Mouse (Mus musculus): ENCODE data around the gene Usp17la. TPM values are rescaled to one million over a fixed set of nuclear protein-coding genes. Genes with fewer than 3 reads are reported as not detected.
"Not testable (repeated sequence)": the region's sequence is repeated elsewhere in the genome, so short reads cannot be mapped to it uniquely, and the experiment has no call there.

Usp17la gene
- not detected for total RNA-seq (2021)
- long read RNA-seq, experiment 1: 0 reads
- long read RNA-seq, experiment 2: 0 reads

GRCm38 (mm10) chr7:104856709-104857108, at the start of gene Usp17la:
Gene Usp17la, plus strand, starts transcription at chr7:104857009.
- intact Hi-C loops (cut with DNase I); H3K4me3 ChIP-seq; DNase-seq; H3K27ac ChIP-seq: not testable (repeated sequence)

GRCm38 (mm10) chr7:104810335-104810734, 46.5 kb upstream of the Usp17la start:
- H3K27ac ChIP-seq; DNase-seq; intact Hi-C loops (cut with DNase I); H3K4me3 ChIP-seq: not testable (repeated sequence)

GRCm38 (mm10) chr7:104842503-104842902, 14.3 kb upstream of the Usp17la start, which contains the start of gene Usp17lb:
Gene Usp17lb, minus strand, starts transcription at chr7:104842603.
- TF ChIP-seq CTCF (IDR thresholded peaks at IDR 0.05): no peak
- intact Hi-C loops (cut with DNase I): no loop called here
- no peak for DNase-seq
- Histone ChIP-seq H3K4me3 (no peak within 1 kb of the TSS), H3K27ac (no peak within 1 kb of the TSS)

- H3K27ac ChIP-seq: no peak overlapping the region
- DNase-seq: no peak
- intact Hi-C loops (cut with DNase I): no loop called here
- TF ChIP-seq CTCF (IDR thresholded peaks at IDR 0.05): no peak
- no peak overlapping the region for H3K4me3 ChIP-seq
Observed at GRCm38 (mm10) chr7:104843731-104844287, 13.0 kb upstream of the Usp17la start.

DNA sequence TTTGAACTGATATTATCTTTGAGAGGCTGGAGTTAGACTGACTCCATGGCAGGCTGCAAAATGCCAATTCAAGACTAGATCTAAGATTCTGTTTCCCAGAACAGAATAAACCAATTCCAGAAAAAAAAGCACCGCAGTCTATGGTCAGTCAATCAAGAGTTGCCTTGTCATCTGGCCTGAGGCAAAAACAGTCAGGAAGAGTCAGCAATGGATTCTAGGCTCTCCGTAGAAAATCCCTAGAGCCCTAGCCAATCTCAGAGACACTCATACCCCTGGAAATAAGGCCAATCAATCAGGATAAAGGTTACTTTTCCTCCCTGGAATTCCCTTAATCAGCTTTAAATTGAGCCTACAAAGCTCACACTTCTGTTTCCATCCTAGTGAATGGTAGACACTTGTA, 5.3 kb upstream of the Usp17la start:
- intact Hi-C loops (cut with DNase I); DNase-seq; H3K27ac ChIP-seq; H3K4me3 ChIP-seq: not testable (repeated sequence)

DNA sequence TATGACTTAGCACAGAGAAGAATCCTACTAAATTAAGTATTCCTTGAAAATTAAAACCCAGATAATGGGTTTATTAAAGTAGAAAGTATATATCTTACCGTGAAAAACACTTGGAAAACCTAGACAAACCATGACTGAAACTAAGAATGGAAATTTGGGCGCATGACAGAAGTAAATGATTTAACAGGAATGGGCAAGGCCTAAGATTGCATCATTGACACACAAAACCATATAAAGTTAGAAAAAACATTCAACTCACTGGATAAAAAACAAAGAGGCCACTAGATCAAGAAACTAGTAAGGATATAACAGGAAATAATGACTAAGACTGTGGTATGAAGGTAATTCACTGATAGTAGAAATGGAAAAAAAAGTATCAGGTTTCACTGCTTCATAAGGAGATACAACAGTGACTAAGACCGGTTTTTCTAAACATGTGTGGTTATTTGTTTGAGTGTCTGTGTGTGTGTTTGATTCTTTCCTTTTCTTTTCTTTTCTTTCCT, 1.5 kb upstream of the Usp17la start:
- H3K4me3 ChIP-seq: no peak overlapping the region
- DNase-seq: no peak
- H3K27ac ChIP-seq: no peak overlapping the region
- intact Hi-C loops (cut with DNase I): no loop called here
- no peak for TF ChIP-seq CTCF (IDR thresholded peaks at IDR 0.05)

DNA sequence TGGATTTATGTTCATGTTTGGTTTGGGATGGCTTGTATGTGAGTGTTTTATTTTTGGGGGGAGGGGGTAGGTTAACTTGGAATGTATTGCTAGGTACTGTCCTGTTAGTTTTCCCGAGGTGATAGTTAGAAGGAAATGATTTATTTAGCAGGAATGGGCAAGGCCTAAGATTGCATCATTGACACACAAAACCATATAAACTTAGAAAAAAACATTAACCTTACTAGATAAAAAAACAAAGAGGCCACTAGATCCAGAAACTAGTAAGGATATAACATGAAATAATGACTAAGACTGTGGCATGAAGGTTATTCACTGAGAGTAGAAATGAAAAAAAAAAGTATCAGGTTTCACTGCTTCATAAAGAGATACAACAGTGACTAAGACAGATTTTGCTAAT, 874 bp downstream of the Usp17la start:
- Histone ChIP-seq H3K27ac (no peak overlapping the region), H3K4me3 (no peak overlapping the region)
- no peak for DNase-seq
- no peak for TF ChIP-seq CTCF (IDR thresholded peaks at IDR 0.05)
- intact Hi-C loops (cut with DNase I): no loop called here

GRCm38 (mm10) chr7:104861381-104861780, 4.6 kb downstream of the Usp17la start:
- TF ChIP-seq CTCF (IDR thresholded peaks at IDR 0.05): no peak
- intact Hi-C loops (cut with DNase I): no loop called here
- DNase-seq: no peak
- Histone ChIP-seq H3K27ac (no peak overlapping the region), H3K4me3 (no peak overlapping the region)

- intact Hi-C loops (cut with DNase I): no loop called here
- TF ChIP-seq CTCF (IDR thresholded peaks at IDR 0.05): no peak
- H3K27ac ChIP-seq: no peak within 1 kb of the TSS
Observed at GRCm38 (mm10) chr7:104877731-104878130, 20.9 kb downstream of the Usp17la start, which contains the start of gene Olfr665. Gene Olfr665, plus strand, starts transcription at chr7:104878031.

DNA sequence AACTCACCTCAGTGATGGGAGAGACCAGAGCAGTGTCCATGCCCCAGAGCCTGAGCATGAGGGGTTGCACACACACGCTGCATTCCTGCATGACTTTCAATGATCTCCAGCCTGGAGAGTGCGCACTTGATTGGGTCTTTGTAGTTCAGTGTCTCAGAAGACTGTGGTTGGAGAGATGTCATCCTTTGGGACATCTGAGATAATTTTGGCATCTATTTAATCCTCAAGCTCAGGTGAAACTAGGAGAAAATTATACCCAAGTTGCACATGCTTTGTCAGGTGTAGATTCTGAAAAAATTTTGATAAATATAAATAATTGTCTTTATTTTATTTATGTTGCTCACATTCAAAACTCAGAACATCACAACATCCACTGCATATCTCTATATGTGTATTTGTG, 39.0 kb downstream of the Usp17la start, which contains the start of gene Olfr666:
Gene Olfr666 (minus strand): TSS at position 101 of the 400 bp plus-strand sequence.
- TF ChIP-seq CTCF (IDR thresholded peaks at IDR 0.05): no peak
- Histone ChIP-seq H3K27ac (no peak within 1 kb of the TSS), H3K4me3 (no peak within 1 kb of the TSS)
- intact Hi-C loops (cut with DNase I): no loop called here
- no peak for DNase-seq

More at GRCm38 (mm10) chr7:104877731-104878130, 20.9 kb downstream of the Usp17la start, which contains the start of gene Olfr665:
- no peak within 1 kb of the TSS for H3K4me3 ChIP-seq
- no peak for DNase-seq

Other genes starting within 250 kb of the Usp17la start
- gene Olfr656, start 243.1 kb upstream of the Usp17la start, total RNA-seq (2021): not detected
- not detected for gene Olfr657, start 232.2 kb upstream of the Usp17la start, total RNA-seq (2021)
- gene Olfr658, start 209.7 kb upstream of the Usp17la start, total RNA-seq (2021): not detected
- gene Olfr659, start 190.3 kb upstream of the Usp17la start, total RNA-seq (2021): not detected
- gene Olfr661, start 170.5 kb upstream of the Usp17la start, total RNA-seq (2021): not detected
- gene Usp17le, start 79.5 kb upstream of the Usp17la start, total RNA-seq (2021): not detected
- gene Usp17lb, start 14.4 kb upstream of the Usp17la start, total RNA-seq (2021): not detected
- not detected for gene Olfr665, start 21.0 kb downstream of the Usp17la start, total RNA-seq (2021)
- gene Olfr666, start 38.9 kb downstream of the Usp17la start, total RNA-seq (2021): not detected
- not detected for gene Olfr667, start 64.5 kb downstream of the Usp17la start, total RNA-seq (2021)
- not detected for gene Olfr668, start 71.0 kb downstream of the Usp17la start, total RNA-seq (2021)
- gene Olfr669, start 77.2 kb downstream of the Usp17la start, total RNA-seq (2021): not detected
- gene Olfr670, start 105.6 kb downstream of the Usp17la start, total RNA-seq (2021): not detected
- not detected for gene Olfr671, start 122.1 kb downstream of the Usp17la start, total RNA-seq (2021)
- not detected for gene Olfr672, start 145.0 kb downstream of the Usp17la start, total RNA-seq (2021)
- not detected for gene Olfr675, start 171.5 kb downstream of the Usp17la start, total RNA-seq (2021)
- gene Olfr676, start 175.7 kb downstream of the Usp17la start, total RNA-seq (2021): not detected
- not detected for gene Olfr677, start 194.4 kb downstream of the Usp17la start, total RNA-seq (2021)
- not detected for gene Olfr678, start 207.5 kb downstream of the Usp17la start, total RNA-seq (2021)
- not detected for gene Olfr679, start 224.2 kb downstream of the Usp17la start, total RNA-seq (2021)
- gene Olfr680-ps1, start 235.8 kb downstream of the Usp17la start, total RNA-seq (2021): not detected

Data from gastrocnemius, adult 2 months (tissue).